Mouse (Mus musculus) kidney, postnatal 0 days (tissue): ENCODE measurements around the gene Rnase2b. TPM values are rescaled to one million over a fixed set of nuclear protein-coding genes. Genes with fewer than 3 reads are reported as not detected.
"Not testable (repeated sequence)": the region's sequence is repeated elsewhere in the genome, so short reads cannot be mapped to it uniquely, and the experiment has no call there.

ENCODE experiments used
- ATAC-seq: fragments of 200-750 bp; cut with Nextera tagmentation; replicated peaks from 2 replicates; pipeline ENCODE4 v1.8.0; 2017; ENCODE audit warnings: low read depth, moderate number of reproducible peaks, moderate TSS enrichment, moderate library complexity; ENCODE audit not compliant: low FRiP score
- DNase-seq: peaks from one replicate; pipeline ENCODE4 v3.0.0-alpha.2; 2016; ENCODE audit warnings: low spot score
- H3K27ac ChIP-seq: fragments of 300-500 bp; sonication (generic); 2 replicates; pipeline ENCODE4 v1.5.1; 2014; ENCODE audit warnings: mild to moderate bottlenecking
- H3K27me3 ChIP-seq: fragments of 300-500 bp; sonication (generic); 2 replicates; pipeline ENCODE4 v1.6.1; 2014; ENCODE audit warnings: low read length, mixed read lengths; ENCODE audit not compliant: insufficient read depth
- H3K36me3 ChIP-seq: fragments of 300-500 bp; sonication (generic); 2 replicates; pipeline ENCODE4 v1.6.1; 2014; ENCODE audit warnings: low read length, mixed read lengths; ENCODE audit not compliant: insufficient read depth
- H3K4me1 ChIP-seq: fragments of 300-500 bp; sonication (generic); replicated peaks from 2 replicates; pipeline ENCODE4 v1.6.1; 2014; ENCODE audit warnings: antibody characterized with exemption, low read length, mixed read lengths; ENCODE audit not compliant: insufficient read depth
- H3K4me2 ChIP-seq: fragments of 300-500 bp; sonication (generic); 2 replicates; pipeline ENCODE4 v1.6.1; 2014; ENCODE audit warnings: mild to moderate bottlenecking, low read length, moderate library complexity, mixed read lengths
- H3K4me3 ChIP-seq: fragments of 300-500 bp; sonication (generic); replicated peaks from 2 replicates; pipeline ENCODE4 v1.5.1; 2014; ENCODE audit warnings: low read depth, low read length
- H3K9ac ChIP-seq: fragments of 300-500 bp; sonication (generic); 2 replicates; pipeline ENCODE4 v1.6.1; 2014; ENCODE audit warnings: low read depth, low read length
- H3K9me3 ChIP-seq: fragments of 300-500 bp; sonication (generic); replicated peaks from 2 replicates; pipeline ENCODE4 v1.6.1; 2016; ENCODE audit warnings: low read length, inconsistent platforms, mixed read lengths
- CTCF ChIP-seq: IDR thresholded peaks from 2 replicates; pipeline ENCODE4 v1.5.1; 2016; ENCODE audit warnings: antibody characterized with exemption, low read depth, mild to moderate bottlenecking, moderate library complexity
- WGBS: fragments of 180-500 bp; shearing (Covaris S2); extraction: QIAGEN DNeasy Blood & Tissue Kit; methylation state at CpG from one replicate; pipeline ENCODE4 v1.1.7; 2014; 5-methylcytosine and 5-hydroxymethylcytosine counted together
- polyA plus RNA-seq: library from polyadenylated mRNA; unstranded; fragments of >200 nt; fragmentation: Nextera tagmentation; extraction: Ambion mirVana; gene quantifications from 2 replicates; pipeline ENCODE4 v1.2.1, GENCODE M21; 2015

Rnase2b gene
- polyA plus RNA-seq, 1 experiment from 2014 or later: not detected

DNA sequence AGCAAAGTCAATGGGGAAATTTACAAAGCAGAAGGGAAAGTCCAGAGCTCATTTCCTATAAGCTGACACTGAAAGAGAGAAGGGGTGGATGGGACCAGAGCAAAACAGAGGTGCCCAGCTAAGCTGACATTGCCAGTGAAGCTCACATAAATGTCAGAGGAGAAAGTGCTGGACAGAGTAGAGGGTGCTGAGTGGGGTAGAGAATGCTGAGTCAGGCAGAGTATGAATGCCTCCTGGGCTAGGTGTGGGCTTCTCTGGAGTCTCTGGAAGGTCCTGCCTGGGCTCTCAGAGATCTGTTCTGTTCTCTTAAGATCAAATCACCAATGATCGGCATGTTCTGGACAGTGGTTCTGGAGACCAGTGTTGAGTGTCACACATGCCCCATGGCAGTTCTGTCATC is 3.4 kb downstream of the Rnase2b start:
- H3K36me3 ChIP-seq: no peaks in the 10 kb centered on the region
- no peak overlapping the region for H3K9ac ChIP-seq
- DNase-seq: no peak
- H3K4me3 ChIP-seq: no peak overlapping the region
- no peaks in the 10 kb centered on the region for H3K9me3 ChIP-seq
- H3K27ac ChIP-seq: no peak overlapping the region
- H3K4me1 ChIP-seq: no peaks in the 10 kb centered on the region
- no peak overlapping the region for H3K4me2 ChIP-seq
- ATAC-seq: no peak
- H3K27me3 ChIP-seq: no peaks in the 10 kb centered on the region
- 94% methylated on average over 1 of the region's 1 CpGs for WGBS
- no peak for TF ChIP-seq CTCF

DNA sequence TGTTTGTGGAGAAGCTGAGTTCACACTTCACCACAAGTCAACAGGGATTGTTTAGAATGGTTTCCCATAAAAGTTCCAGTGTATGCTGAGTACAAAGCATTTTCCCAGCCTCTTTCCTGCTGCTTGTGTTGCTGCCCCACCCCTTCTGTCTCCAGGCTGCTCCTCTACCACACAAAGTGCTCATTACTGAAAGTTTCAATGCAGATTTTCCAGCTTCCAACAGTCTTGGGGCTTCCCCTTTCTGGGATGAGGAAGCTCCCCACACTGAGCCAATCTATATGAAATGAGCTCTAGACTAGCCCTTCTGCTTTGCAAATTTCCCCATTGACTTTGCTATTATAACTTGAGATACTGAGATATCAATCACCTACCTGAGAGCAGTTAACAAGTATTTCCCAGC is 4.0 kb downstream of the Rnase2b start:
- H3K36me3 ChIP-seq: no peaks in the 10 kb centered on the region
- no peak for DNase-seq
- no peak for TF ChIP-seq CTCF
- no peaks in the 10 kb centered on the region for H3K4me1 ChIP-seq
- H3K4me3 ChIP-seq: no peak overlapping the region
- ATAC-seq: no peak
- no peaks in the 10 kb centered on the region for H3K9me3 ChIP-seq
- H3K27ac ChIP-seq: no peak overlapping the region
- H3K9ac ChIP-seq: no peak overlapping the region
- no peak overlapping the region for H3K4me2 ChIP-seq
- H3K27me3 ChIP-seq: no peaks in the 10 kb centered on the region

DNA sequence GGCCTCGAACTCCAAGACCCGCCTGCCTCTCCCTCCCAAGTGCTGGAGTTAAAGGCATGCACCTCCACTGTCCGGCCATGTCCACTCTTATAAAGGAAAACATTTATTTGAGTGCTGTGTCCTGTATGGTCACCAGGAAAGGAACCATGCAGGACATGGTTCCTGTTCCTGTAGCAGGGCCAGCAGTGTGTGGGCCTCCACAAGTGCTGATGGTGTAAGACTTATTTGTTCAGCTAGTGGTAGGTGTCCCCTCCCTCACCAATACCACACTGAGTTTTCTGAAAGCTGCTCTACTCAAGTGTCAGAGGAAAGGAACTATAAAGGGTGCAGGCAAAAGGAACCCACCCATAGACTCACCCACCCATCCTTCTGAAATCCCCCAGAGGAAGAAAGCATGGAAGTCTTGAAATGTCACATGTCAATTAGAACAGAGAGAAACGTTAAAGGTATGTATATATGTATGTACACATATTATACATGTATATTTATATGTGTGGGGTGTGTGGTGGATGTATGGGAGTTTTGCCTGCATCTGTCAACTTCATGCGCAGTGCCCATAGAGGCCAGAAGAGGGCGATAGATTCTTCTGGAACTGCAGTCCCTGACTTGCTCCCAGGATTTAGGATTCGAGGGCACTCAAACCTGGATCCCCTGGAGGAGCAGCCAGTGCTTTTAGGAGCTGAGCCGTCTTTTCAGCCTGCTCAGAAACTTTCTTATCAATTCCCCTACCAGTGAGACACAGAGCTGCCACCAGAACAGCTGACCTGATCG is 10.2 kb downstream of the Rnase2b start:
- not testable (repeated sequence) for H3K9me3 ChIP-seq, H3K36me3 ChIP-seq, H3K27ac ChIP-seq, H3K9ac ChIP-seq, H3K4me3 ChIP-seq, H3K4me1 ChIP-seq, H3K27me3 ChIP-seq, H3K4me2 ChIP-seq
- TF ChIP-seq CTCF: peak; percentile 73
- WGBS: 41% methylated on average over 9 of the region's 9 CpGs
- ATAC-seq (0 out of 2 replicates have a peak, but pooled peaks have one; percentile 30), DNase-seq (peak; percentile 64)

DNA sequence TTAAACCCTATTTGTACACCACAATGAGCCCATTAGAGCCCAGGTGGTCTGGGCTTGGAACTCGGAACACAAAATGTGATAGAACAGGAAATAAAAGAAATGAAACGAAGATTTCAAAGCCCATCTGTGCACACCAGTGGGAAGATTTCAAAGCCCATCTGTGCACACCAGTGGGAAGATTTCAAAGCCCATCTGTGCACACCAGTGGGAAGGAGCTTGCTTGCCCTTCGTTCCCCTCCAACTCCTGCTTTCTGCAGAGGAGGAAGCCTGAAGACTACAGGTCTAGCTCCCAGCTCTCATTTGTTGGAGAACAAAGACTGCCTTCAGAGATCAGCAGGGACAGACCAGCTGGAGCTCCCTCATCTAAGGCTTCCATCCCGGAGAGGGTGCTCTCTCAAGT is 10.9 kb downstream of the Rnase2b start:
- not testable (repeated sequence) for H3K9ac ChIP-seq, DNase-seq, ATAC-seq, H3K27ac ChIP-seq, H3K36me3 ChIP-seq, H3K4me2 ChIP-seq, H3K4me3 ChIP-seq, H3K27me3 ChIP-seq, H3K4me1 ChIP-seq, H3K9me3 ChIP-seq
- WGBS: 61% methylated on average over 4 of the region's 4 CpGs

DNA sequence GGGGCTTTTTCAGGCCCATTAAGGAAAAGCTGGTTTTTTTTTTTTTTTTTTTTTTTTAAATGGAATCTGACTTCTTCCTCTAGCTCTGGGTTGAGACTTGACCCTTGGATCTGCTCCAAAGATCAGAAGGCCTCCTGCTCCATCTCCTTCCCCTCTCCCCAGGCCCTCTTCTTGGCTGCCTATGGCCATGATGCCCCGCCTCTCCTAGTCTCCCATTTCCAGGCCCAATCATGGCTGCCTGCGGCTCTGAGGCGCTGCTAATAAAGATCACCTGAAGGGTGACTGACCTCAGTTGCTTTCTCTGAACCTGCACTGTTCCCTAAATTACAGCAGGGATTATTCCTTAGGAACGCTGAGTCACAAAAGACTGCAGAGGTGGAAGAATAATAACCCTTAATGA is 11.8 kb downstream of the Rnase2b start:
- ATAC-seq (no peak), DNase-seq (no peak)
- no peak overlapping the region for H3K4me3 ChIP-seq
- H3K36me3 ChIP-seq: no peaks in the 10 kb centered on the region
- H3K27me3 ChIP-seq: no peaks in the 10 kb centered on the region
- no peak overlapping the region for H3K9ac ChIP-seq
- no peak overlapping the region for H3K4me2 ChIP-seq
- no peak overlapping the region for H3K27ac ChIP-seq
- H3K9me3 ChIP-seq: no peaks in the 10 kb centered on the region
- TF ChIP-seq CTCF: no peak
- 41% methylated on average over 4 of the region's 4 CpGs for WGBS
- H3K4me1 ChIP-seq: no peaks in the 10 kb centered on the region

DNA sequence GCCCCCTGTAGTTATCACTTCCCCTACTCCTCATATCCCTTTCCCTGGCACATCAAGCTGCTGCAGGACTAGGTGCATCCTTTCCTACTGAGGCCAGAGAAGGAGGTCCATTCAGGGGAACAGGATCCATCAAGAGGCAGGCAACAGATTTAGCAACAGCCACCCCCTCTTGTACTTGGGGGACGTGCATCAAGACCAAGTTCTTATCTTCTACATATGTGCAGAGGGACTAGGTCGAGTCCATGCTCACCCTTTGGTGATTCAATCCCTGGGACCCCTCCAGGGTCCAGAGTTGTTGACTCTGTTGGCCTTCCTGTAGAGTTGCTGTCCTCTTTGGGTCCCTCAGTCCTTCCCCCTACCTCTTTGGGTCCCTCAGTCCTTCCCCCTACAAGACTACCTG is 19.0 kb downstream of the Rnase2b start:
- not testable (repeated sequence) for H3K9me3 ChIP-seq, H3K27me3 ChIP-seq

DNA sequence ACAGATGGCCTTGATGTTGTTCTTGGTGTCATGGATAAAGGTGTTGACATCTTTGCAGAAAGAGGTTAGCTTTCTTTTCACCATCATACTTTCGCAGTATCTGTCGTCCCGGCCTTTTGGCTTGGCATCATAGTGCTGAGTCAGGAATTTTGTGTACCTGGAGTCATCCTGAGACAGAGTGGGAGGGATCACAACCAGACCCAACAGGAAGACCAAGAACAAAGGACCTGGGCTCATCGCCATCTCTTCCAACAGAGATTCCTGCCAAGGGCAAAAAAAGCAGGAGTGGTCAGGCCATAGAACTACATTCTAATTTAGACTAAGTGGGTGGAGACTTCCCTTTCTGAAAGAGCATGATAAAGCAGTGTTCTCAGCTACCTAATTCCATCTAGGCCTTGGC is 33.6 kb downstream of the Rnase2b start:
- DNase-seq: no peak

More for the DNA sequence above, 19.0 kb downstream of the Rnase2b start:
- not testable (repeated sequence) for H3K4me1 ChIP-seq, DNase-seq, H3K9ac ChIP-seq, H3K27ac ChIP-seq, H3K36me3 ChIP-seq, ATAC-seq, H3K4me3 ChIP-seq, H3K4me2 ChIP-seq
- WGBS: 87% methylated on average over 2 of the region's 2 CpGs

More for the DNA sequence above, 33.6 kb downstream of the Rnase2b start:
- Histone ChIP-seq H3K9me3 (no peaks in the 10 kb centered on the region), H3K36me3 (no peaks in the 10 kb centered on the region), H3K9ac (no peak overlapping the region), H3K27me3 (no peaks in the 10 kb centered on the region), H3K4me2 (no peak overlapping the region), H3K4me1 (no peaks in the 10 kb centered on the region), H3K27ac (no peak overlapping the region), H3K4me3 (no peak overlapping the region)
- TF ChIP-seq CTCF: no peak
- 85% methylated on average over 4 of the region's 4 CpGs for WGBS
- ATAC-seq: no peak
